Mouse (Mus musculus): ENCODE measurements around the gene Arhgap30. TPM values are rescaled to one million over a fixed set of nuclear protein-coding genes. Genes with fewer than 3 reads are reported as not detected.

The Arhgap30 gene
- total and polyA plus RNA-seq, 2 experiments from 2014 or later, result 0.65 to 0.81 TPM

DNA sequence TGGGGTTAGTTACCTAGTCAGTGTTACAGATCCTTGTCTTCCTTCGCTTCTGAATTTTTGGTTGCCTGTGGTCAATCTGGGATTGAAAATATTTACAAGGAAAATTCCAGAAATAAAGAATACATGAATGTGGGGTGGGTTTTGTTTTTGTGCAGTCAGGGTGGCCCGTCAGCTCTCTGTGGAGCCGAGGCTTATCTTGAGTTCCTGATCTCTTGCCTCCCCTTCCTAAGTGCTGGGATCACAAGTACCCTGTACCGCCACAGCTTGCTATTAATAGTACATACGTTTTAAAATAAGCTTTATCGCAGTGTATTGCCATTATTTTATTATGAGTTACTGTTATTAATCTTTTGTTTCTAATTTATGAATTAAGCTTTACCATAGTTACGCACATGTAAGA, 58.1 kb downstream of the Arhgap30 start:
- WGBS, result 78% methylated on average over 7 of the region's 7 CpGs
- no peak for ATAC-seq
- no peak for TF ChIP-seq CTCF (IDR thresholded peaks at IDR 0.05; ENCODE audit: low read depth)

DNA sequence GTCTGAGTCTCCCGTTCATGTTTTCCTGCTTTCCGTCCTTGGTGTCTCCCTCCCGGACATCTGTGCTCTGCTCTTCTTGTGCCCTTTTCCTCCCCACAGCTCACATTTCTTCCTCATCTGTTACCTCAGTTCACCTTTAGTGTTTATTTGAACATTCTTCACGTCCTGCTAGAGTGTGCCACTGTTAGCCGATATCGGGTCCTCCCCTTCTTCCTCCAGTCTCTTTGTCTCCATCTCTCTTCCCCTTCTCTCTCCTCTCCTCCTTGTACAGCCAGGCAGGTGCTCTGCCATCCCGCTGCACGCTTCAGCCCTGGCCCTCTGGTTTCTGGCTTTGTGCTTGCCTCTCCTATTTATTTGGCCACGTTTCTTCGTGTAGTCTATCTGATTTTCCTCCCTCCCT, 58.9 kb downstream of the Arhgap30 start:
- no peak for ATAC-seq

More for the DNA sequence above, 58.1 kb downstream of the Arhgap30 start:
- no peak overlapping the region for H3K4me2 ChIP-seq (ENCODE audit: low read depth)
- DNase-seq, result no peak
- no peak overlapping the region for H3K4me3 ChIP-seq (ENCODE audit: low read depth, low read length)
- no peaks in the 10 kb centered on the region for H3K9me3 ChIP-seq (ENCODE audit: low read length)
- H3K9ac ChIP-seq, result no peak overlapping the region
- no peaks in the 10 kb centered on the region for H3K4me1 ChIP-seq (ENCODE audit: insufficient read depth)
- no peak overlapping the region for H3K27ac ChIP-seq (ENCODE audit: low read depth, low read length)
- no peaks in the 10 kb centered on the region for H3K36me3 ChIP-seq (ENCODE audit: insufficient read depth)
- H3K27me3 ChIP-seq (ENCODE audit: insufficient read depth, low read length), result no peaks in the 10 kb centered on the region

DNA sequence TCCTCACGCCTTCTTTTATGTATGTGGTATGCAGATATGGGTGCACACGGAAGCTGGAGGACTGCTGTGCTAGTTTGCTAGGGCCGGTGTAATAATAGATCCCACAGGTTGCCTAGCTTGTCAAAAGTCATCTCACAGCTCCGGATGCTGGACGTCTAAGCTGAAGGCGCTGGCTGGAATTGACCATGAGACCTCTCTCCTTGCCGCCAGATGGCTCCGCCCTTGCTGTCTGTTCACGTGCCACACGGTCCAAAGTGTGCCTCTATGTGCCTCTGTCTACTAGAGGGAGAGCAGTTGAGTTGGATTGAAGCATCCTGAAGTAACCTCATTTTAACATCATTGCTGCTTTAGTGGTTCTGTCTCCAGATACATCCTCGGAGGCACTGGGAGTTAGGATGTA, 61.3 kb downstream of the Arhgap30 start:
- ATAC-seq (no peak), DNase-seq (no peak)
- Histone ChIP-seq H3K9ac (no peak overlapping the region), H3K4me2 (ENCODE audit: low read depth) (no peak overlapping the region), H3K4me3 (ENCODE audit: low read depth, low read length) (no peak overlapping the region), H3K27me3 (ENCODE audit: insufficient read depth, low read length) (no peaks in the 10 kb centered on the region), H3K27ac (ENCODE audit: low read depth, low read length) (no peak overlapping the region), H3K9me3 (ENCODE audit: low read length) (no peaks in the 10 kb centered on the region), H3K36me3 (ENCODE audit: insufficient read depth) (no peaks in the 10 kb centered on the region), H3K4me1 (ENCODE audit: insufficient read depth) (no peaks in the 10 kb centered on the region)
- TF ChIP-seq CTCF (IDR thresholded peaks at IDR 0.05; ENCODE audit: low read depth), result no peak
- 88% methylated on average over 11 of the region's 11 CpGs for WGBS

More for the DNA sequence above, 58.9 kb downstream of the Arhgap30 start:
- Histone ChIP-seq H3K27ac (ENCODE audit: low read depth, low read length) (no peak overlapping the region), H3K4me3 (ENCODE audit: low read depth, low read length) (no peak overlapping the region), H3K36me3 (ENCODE audit: insufficient read depth) (no peaks in the 10 kb centered on the region), H3K9me3 (ENCODE audit: low read length) (no peaks in the 10 kb centered on the region), H3K4me2 (ENCODE audit: low read depth) (no peak overlapping the region), H3K9ac (no peak overlapping the region), H3K27me3 (ENCODE audit: insufficient read depth, low read length) (no peaks in the 10 kb centered on the region), H3K4me1 (ENCODE audit: insufficient read depth) (no peaks in the 10 kb centered on the region)
- 74% methylated on average over 10 of the region's 10 CpGs for WGBS
- DNase-seq, result no peak
- TF ChIP-seq CTCF (IDR thresholded peaks at IDR 0.05; ENCODE audit: low read depth), result no peak

DNA sequence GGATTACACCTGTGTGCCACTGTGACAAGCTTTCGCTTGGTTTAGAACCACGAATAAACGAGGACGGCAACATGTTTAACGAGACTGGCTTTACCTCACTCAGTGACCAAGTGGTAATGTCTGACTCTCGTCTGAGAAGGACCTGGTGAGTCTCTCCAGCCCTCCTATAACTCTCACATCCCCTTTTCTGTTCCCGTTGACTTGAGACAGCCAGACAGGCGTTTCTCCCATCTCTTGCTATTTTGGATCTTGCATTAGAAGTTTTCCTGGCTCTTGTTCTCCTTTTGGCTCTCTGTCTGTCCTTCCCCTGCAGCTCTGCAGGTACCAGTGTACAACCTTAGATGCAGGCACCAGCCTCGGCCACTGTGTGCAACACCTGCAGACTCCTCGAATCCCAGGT, 62.2 kb downstream of the Arhgap30 start:
- no peak for ATAC-seq

DNA sequence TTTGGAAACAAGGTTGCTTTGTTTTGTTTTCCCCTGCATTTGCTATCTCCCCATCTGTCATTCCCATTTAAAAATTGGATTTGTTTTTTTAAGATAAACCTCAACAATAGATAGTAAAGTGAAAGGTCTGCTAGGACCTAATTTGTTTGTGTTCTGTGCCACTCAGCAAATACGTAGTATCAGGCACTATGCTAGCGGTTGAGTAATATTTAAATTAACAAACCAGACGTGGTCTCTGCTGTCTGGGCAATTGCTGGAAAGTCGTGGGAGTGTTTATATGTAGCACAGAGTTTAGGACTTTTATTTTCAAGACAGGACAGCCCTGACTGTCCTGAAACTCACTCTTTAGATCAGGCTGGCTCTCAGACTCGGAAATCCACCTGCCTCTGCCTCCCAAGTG, 63.8 kb downstream of the Arhgap30 start:
- Histone ChIP-seq H3K4me2 (ENCODE audit: low read depth) (no peak overlapping the region), H3K4me1 (ENCODE audit: insufficient read depth) (no peaks in the 10 kb centered on the region), H3K4me3 (ENCODE audit: low read depth, low read length) (no peak overlapping the region), H3K9ac (no peak overlapping the region), H3K9me3 (ENCODE audit: low read length) (no peaks in the 10 kb centered on the region), H3K27ac (ENCODE audit: low read depth, low read length) (no peak overlapping the region), H3K36me3 (ENCODE audit: insufficient read depth) (no peaks in the 10 kb centered on the region), H3K27me3 (ENCODE audit: insufficient read depth, low read length) (no peaks in the 10 kb centered on the region)
- WGBS, result 77% methylated on average over 5 of the region's 5 CpGs
- no peak for DNase-seq
- ATAC-seq, result no peak
- TF ChIP-seq CTCF (IDR thresholded peaks at IDR 0.05; ENCODE audit: low read depth), result no peak

More for the DNA sequence above, 62.2 kb downstream of the Arhgap30 start:
- no peaks in the 10 kb centered on the region for H3K27me3 ChIP-seq (ENCODE audit: insufficient read depth, low read length)
- no peak for DNase-seq
- H3K27ac ChIP-seq (ENCODE audit: low read depth, low read length), result no peak overlapping the region
- H3K4me1 ChIP-seq (ENCODE audit: insufficient read depth), result no peaks in the 10 kb centered on the region
- no peak overlapping the region for H3K4me2 ChIP-seq (ENCODE audit: low read depth)
- no peaks in the 10 kb centered on the region for H3K9me3 ChIP-seq (ENCODE audit: low read length)
- TF ChIP-seq CTCF (IDR thresholded peaks at IDR 0.05; ENCODE audit: low read depth), result no peak
- WGBS, result 76% methylated on average over 10 of the region's 10 CpGs
- H3K36me3 ChIP-seq (ENCODE audit: insufficient read depth), result no peaks in the 10 kb centered on the region
- H3K9ac ChIP-seq, result no peak overlapping the region
- no peak overlapping the region for H3K4me3 ChIP-seq (ENCODE audit: low read depth, low read length)

DNA sequence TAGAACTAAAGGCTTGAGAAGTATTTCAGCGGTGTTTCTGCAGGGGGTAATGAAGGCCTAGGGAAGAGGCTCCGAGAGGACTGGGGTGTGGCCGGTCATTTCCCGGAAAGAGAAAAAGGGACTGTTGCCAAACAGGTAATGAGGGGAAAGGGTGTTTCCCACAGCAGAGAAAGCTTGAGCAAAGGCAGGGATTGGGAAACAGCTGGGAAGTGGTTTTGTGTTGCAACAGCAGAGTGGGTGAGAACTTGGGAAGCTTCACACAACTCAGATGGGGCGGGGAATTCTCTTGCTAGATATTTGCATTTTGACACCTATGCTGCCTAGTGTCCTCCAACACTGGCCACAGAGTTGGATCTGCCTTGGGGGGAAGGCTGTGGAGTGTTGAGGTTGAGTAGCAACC, 64.2 kb downstream of the Arhgap30 start:
- Histone ChIP-seq H3K36me3 (ENCODE audit: insufficient read depth) (no peaks in the 10 kb centered on the region), H3K27ac (ENCODE audit: low read depth, low read length) (no peak overlapping the region), H3K4me2 (ENCODE audit: low read depth) (no peak overlapping the region), H3K4me3 (ENCODE audit: low read depth, low read length) (no peak overlapping the region), H3K9ac (no peak overlapping the region), H3K27me3 (ENCODE audit: insufficient read depth, low read length) (no peaks in the 10 kb centered on the region), H3K4me1 (ENCODE audit: insufficient read depth) (no peaks in the 10 kb centered on the region), H3K9me3 (ENCODE audit: low read length) (no peaks in the 10 kb centered on the region)
- TF ChIP-seq CTCF (IDR thresholded peaks at IDR 0.05; ENCODE audit: low read depth), result no peak
- no peak for ATAC-seq
- WGBS, result 89% methylated on average over 5 of the region's 5 CpGs
- no peak for DNase-seq

DNA sequence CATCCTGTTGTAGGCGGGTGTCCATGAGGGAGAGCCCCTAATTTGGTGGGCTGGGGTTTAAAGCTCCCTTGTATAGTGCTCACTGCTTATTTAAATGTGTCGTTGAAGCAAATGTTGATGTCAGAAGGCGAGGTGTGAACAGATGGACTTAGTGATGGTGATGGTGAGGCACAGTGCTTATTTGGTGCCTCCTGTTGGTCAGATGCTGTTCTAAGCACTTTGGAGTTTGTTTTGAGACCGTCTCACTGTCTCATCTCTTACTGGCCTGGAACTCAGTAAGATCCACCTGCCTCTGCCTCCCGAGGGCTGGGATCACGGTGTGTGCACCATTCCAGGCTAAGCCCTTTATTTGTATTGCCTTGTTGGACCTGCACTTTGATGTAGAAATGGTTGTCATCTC, 66.2 kb downstream of the Arhgap30 start:
- H3K4me2 ChIP-seq (ENCODE audit: low read depth), result no peak overlapping the region
- TF ChIP-seq CTCF (IDR thresholded peaks at IDR 0.05; ENCODE audit: low read depth), result no peak
- 78% methylated on average over 6 of the region's 6 CpGs for WGBS

DNA sequence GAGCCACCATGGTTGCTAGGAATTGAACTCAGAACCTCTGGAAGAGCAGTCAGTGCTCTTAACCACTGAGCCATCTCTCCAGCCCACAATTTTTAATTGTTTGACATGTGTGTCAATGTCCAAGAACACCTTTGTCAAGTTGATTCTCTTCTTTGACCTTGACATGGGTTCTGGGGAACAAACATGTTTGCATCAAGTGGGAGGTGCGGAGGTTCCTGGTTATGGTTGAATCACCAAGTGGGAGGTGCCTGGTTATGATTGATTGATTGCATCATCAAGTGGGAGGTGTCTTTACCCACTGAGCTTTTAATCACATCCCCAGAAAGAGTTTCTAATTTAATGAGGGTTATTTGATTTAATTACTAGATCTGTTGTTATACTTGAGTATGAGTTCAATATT, 68.8 kb downstream of the Arhgap30 start:
- H3K27ac ChIP-seq (ENCODE audit: low read depth, low read length), result no peak overlapping the region
- no peak for DNase-seq
- no peak overlapping the region for H3K9ac ChIP-seq
- no peak for ATAC-seq
- H3K4me2 ChIP-seq (ENCODE audit: low read depth), result no peak overlapping the region
- no peaks in the 10 kb centered on the region for H3K4me1 ChIP-seq (ENCODE audit: insufficient read depth)
- TF ChIP-seq CTCF (IDR thresholded peaks at IDR 0.05; ENCODE audit: low read depth), result no peak
- H3K36me3 ChIP-seq (ENCODE audit: insufficient read depth), result no peaks in the 10 kb centered on the region
- no peaks in the 10 kb centered on the region for H3K9me3 ChIP-seq (ENCODE audit: low read length)
- H3K27me3 ChIP-seq (ENCODE audit: insufficient read depth, low read length), result no peaks in the 10 kb centered on the region
- 90% methylated on average over 1 of the region's 1 CpGs for WGBS
- H3K4me3 ChIP-seq (ENCODE audit: low read depth, low read length), result no peak overlapping the region

More for the DNA sequence above, 66.2 kb downstream of the Arhgap30 start:
- no peak for ATAC-seq
- Histone ChIP-seq H3K4me3 (ENCODE audit: low read depth, low read length) (no peak overlapping the region), H3K4me1 (ENCODE audit: insufficient read depth) (no peaks in the 10 kb centered on the region), H3K36me3 (ENCODE audit: insufficient read depth) (no peaks in the 10 kb centered on the region), H3K27me3 (ENCODE audit: insufficient read depth, low read length) (no peaks in the 10 kb centered on the region), H3K27ac (ENCODE audit: low read depth, low read length) (no peak overlapping the region), H3K9me3 (ENCODE audit: low read length) (no peaks in the 10 kb centered on the region), H3K9ac (no peak overlapping the region)
- no peak for DNase-seq
